Mouse (Mus musculus) cerebellum, adult 8-10 months (tissue): ENCODE data around the gene Pla2g2f.

Experiments used
- DNase-seq: peaks from one replicate; pipeline ENCODE4 v3.0.0; 2022

Pla2g2f gene

DNA sequence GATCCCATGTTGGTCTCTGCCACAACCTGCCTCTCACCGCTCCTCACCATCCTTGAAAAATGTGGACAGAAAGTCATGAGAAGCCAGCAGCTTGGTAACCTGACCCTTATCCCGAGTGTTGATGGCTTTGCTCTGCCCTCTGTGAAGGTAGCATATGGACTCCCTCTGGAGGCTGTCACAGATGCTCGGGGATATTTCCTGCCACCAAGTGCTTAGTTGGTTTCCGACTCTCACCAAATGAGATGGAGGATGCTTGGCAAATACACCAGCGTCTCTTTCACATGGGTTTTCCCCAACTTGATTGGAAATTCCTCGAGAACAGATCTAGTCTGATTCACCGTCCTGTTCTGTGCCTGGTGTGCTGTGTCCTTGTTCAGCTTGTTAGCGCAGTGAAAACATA lies 44.8 kb downstream of the Pla2g2f start:
- no peak for DNase-seq

DNA sequence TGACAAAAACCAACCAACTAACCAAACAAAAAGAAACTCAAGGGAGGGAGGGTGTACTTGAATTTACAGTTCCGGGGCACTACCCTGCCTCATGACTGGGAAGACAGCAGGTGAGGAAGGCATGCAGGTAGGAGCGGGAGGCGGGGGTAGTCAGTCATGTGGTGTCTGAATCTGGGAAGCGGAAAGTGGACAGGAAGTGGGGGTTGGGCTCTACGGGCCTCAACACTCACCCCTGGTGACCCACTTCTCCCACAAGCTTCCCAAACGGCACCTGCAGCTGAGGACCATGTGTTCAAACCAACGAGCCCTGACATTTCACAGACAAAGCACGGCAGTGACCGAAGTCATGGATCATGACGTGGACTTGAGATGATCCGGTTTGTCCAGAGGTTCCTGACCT lies 45.3 kb downstream of the Pla2g2f start:
- no peak for DNase-seq

DNA sequence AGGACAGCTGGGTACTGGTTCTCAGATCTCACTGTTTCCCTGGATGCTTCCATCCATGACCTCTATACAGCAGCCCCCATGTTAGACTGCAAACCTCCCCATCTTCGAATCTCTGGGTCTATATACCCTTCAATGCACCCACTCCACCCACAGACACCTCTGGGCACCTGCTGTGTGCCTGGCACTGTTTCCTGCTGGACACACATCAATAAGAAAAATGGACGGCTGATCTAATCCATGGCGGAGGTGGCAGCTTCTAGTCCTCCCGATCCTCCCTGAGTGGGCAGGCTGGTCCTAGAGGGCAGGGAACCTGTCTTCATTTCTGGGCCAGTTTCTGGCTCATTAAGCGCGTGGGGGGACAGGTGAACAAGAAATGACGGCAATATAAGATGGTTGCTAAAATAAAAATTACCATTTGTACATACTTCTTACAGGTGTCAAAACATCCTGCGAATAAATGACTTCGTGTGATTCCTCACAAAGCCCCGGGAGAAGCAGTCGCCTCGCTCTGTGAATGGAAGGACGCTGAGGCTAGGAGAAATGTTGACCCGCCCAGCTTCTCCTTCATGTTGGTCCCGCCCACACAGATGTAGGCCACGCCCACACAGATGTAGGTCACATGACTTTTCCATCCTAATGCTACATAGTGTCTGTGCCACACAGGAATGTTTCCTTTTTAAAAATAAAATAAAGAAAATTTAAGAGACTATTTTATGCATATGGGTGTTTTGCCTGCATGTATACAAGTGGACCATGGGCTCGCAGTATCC lies 46.2 kb downstream of the Pla2g2f start:
- DNase-seq, result no peak

DNA sequence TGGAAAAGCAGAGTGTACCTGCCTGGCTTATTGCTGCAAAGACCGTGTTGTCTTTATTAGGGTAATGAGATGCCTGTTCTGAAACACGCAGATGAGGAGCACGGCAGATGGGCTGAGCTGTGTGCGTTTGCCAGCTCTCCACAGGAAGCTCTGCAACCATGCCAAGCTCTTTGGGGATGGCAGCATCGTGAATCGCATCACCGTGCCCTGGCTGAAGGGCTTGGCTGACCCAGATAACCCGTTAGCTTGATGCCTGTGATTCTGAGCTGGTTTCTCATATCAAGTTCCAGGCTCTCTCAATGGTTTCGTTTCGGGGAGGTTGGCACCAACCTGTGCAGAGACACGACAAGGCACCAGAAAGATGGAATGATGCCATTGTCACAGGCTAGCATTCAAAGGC lies 46.8 kb downstream of the Pla2g2f start:
- peak; percentile 99 for DNase-seq

DNA sequence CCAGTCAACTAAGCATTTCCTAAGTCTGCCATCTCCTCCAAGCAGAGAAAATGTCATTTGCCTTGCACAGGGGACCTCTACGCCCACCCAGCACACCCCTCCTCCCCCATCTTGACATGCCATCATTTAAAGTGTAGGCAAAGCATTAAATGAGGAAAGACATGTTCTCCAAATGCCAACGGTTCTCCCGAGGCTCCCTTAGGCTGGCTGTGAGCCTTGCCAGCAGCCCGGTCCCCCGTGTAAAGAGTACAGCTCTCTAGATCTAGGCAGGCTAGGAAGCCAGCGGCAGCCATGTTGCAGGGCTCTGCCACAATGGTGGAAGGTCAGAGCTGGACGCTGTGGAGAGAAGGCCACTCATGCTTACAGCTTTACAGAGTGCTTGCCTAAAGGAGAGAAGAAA lies 47.5 kb downstream of the Pla2g2f start:
- peak; percentile 50 for DNase-seq

DNA sequence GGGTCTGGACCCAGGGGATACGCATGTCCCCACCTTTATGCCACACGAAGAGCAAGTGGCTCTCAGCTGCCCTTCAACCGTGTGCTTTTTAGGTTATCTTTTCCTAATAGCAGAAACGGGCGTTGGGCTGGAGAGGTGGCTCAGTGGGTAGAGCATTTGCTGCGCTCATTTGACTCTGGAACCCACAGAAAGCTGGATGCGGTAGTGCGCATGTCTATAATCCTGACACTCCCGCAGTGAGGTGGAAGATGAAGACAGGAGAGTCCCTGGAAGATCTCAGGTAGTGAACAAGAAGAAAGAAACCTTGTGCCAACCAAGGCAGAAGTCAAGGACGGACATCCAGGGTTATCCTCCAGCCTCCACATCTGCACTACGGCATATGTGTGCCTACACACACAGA lies 48.2 kb downstream of the Pla2g2f start:
- DNase-seq, result no peak

DNA sequence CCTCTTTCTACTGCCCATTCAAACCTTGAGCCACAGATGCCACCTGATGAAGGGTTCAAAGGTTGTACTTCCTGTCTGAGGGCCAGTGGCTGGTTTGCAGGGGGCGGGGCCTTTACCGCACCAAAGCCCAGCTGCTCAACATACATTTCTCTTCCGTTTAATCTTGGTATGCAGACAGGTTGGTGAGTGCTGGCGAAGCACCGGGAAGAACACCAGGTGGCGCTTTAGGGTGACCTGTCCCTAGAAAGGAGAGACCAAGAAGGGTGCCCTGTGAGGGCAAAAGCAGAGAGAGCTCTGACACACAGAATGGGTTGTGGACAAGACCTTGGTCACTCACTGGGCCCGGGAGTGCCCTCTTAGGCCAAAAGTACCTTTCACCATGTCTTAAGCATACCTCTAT lies 48.8 kb downstream of the Pla2g2f start:
- peak; percentile 78 for DNase-seq

DNA sequence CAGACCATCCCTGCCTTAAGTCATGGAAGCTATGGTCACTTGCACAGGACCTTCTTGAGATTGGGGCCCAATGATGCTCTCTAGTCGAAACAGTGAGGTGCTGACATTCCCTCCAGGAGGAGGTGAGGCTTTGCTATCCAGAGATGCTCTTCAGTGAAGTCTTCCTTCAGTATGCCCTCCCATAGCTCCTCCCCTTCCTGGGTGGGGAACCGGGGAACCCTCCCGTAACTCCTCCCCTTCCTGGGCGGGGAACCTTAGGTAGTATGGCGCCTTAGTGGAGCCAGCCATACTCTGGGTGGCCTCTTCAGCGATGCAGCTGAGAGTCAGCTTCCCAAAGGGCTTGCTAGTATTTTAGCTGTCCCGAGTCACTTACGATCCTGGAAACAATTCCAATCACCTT lies 50.8 kb downstream of the Pla2g2f start:
- DNase-seq, result no peak

DNA sequence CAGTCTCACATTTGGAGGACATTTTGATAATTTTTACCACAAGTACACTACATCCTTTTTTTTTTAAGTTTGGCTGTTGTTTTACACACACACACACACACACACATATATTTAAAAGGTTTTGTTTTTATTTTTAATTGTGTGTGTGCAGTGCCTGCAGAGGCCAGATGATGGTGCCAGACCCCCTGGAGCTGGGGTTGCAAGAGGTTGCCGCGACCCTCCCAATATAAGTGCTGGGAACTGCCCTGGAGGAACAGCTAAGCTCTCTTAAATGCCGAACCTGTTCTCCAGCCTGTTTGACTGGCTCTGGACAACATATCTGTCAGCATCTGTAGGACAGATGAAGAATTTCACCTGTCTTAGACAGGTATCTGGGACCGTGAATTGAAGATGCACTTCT lies 53.3 kb downstream of the Pla2g2f start:
- DNase-seq, result no peak

DNA sequence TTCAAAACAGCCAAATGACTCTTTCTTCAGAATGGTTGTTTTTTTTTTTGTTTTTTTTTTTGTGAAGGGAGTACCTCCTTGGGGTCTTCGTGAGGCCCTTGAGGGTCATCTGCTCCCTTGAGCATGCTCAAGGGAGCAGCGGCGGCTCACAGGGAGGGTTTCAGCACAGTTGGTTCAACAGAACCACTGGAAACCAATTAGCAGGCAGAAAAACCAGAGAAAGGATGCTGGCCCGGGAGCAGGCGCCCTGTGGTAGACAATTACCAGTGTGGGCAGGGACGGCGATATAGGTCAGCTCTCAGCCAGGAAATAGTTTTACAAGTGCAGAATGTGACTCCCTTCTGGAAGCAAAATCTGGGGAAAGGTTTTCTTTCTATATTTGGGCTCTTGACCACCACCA lies 53.8 kb downstream of the Pla2g2f start:
- DNase-seq, result no peak

DNA sequence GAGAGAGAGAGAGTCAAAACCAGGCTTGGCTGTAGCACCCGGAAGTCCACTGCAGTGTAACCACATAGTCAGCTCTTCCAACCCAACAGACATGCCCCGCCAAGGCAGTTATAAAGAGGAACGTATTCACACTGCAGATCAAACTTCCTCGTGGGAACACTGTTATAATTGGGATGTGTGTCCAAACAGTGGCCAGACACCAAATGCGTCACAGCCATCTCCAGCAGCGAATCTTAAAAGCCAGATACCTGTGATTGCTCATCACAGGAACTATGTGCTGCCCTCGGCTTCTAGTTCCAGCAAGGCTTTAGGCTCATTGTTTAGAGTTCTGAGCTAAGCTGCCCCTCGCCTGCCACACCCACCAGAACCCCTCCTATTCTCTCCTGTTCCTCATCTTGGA lies 54.9 kb downstream of the Pla2g2f start:
- no peak for DNase-seq

DNA sequence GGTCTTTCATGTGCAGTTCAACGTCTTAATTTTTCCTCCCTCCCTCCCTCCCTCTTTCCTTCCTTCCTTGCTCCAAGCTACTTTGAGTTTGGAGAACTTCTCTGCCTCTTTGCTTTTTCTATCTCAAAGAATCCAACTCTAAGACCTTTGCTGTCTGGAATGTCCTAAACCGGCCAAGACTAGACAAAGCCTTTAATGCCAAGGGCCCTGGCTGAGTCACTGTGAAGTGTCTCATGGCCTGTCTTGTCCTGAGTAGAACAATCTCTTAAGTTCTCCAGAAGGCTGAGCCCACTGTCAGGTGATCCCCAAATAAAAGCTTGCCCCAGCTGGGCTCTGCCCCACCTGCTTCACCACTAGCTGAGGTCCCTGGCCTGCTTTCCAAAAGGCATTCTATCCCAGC lies 55.4 kb downstream of the Pla2g2f start:
- DNase-seq, result no peak

DNA sequence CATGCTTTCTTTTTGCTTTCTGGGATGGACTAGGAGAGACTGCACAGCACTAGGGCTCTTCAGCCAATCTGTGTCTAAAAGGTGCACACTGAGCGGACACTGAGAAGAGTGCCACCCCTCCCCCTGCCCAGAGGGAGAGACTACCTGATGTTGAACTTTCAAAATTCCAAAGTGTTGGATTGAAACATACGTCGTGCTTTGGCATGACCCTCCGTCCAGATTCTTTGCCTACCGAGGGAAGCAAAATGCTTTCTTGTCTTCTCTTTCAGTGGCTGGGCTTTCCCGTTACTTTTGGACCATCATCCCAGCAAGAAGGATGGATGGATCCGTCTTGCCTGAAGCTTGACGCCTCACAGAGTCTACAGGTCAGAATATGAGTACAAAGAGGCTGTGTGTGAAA lies 56.3 kb downstream of the Pla2g2f start:
- DNase-seq, result no peak
